Comparison of ENCODE assay signal across 24 mouse cellular contexts in genomic region chr14:48525055-48525454, GRCm38 (mm10).
"Had no signal": no experiment of that assay in that cellular context is flagged by ENCODE, and none has a peak within 500 bp of the region (broad histone marks: within the 10 kb centered on the region; RNA-seq: fewer than 3 reads in every experiment).

No protein-coding gene starts in this region.

- H3K27me3 ChIP-seq: intestine, embryonic 15.5 days; limb, embryonic 13.5 days had no signal

- H3K27ac ChIP-seq: gastrocnemius, adult 2 months; heart, adult 2 months; heart, embryonic 10.5 days; hindbrain, embryonic 10.5 days; hindbrain, embryonic 12.5 days; hindbrain, embryonic 14.5 days; intestine, embryonic 15.5 days; layer of hippocampus, adult 2 months; limb, embryonic 13.5 days; limb, embryonic 15.5 days; liver, embryonic 12.5 days; liver, embryonic 14.5 days had no signal

- H3K4me1 ChIP-seq: heart, embryonic 10.5 days; heart, embryonic 12.5 days; hindbrain, embryonic 10.5 days; hindbrain, embryonic 12.5 days; intestine, embryonic 15.5 days; limb, embryonic 13.5 days had no signal

- DNase-seq: gastrocnemius, adult 2 months; gastrocnemius, postnatal 10 days; gastrocnemius, postnatal 25 days; heart, adult 2 months; heart, postnatal 10 days; heart, postnatal 4 days; kidney, postnatal 10 days; kidney, postnatal 25 days; layer of hippocampus, postnatal 36 days; left cerebral cortex, postnatal 4 days had no signal

- ATAC-seq: hindbrain, embryonic 16.5 days; inflammation-experienced regulatory T-cells, adult 6 months; intestine, embryonic 15.5 days; intestine, postnatal 0 days; liver, embryonic 12.5 days had no signal

- H3K36me3 ChIP-seq: heart, embryonic 10.5 days; heart, embryonic 12.5 days; hindbrain, embryonic 10.5 days; hindbrain, embryonic 12.5 days; intestine, embryonic 15.5 days; limb, embryonic 13.5 days; limb, embryonic 15.5 days; liver, embryonic 12.5 days had no signal

- H3K4me2 ChIP-seq: heart, embryonic 12.5 days; hindbrain, embryonic 12.5 days; hindbrain, embryonic 14.5 days; intestine, embryonic 15.5 days; limb, embryonic 13.5 days; limb, embryonic 15.5 days; liver, embryonic 12.5 days had no signal

- H3K4me3 ChIP-seq: gastrocnemius, adult 2 months; heart, adult 2 months; heart, embryonic 10.5 days; heart, embryonic 12.5 days; hindbrain, embryonic 10.5 days; hindbrain, embryonic 12.5 days; intestine, embryonic 15.5 days; layer of hippocampus, adult 2 months; limb, embryonic 13.5 days; limb, embryonic 15.5 days; liver, embryonic 12.5 days had no signal

- H3K9me3 ChIP-seq: heart, embryonic 10.5 days; heart, embryonic 12.5 days; hindbrain, embryonic 10.5 days; hindbrain, embryonic 12.5 days; intestine, embryonic 15.5 days; limb, embryonic 13.5 days; limb, embryonic 15.5 days; liver, embryonic 12.5 days had no signal

- H3K9ac ChIP-seq: heart, embryonic 12.5 days; hindbrain, embryonic 12.5 days; hindbrain, embryonic 14.5 days; intestine, embryonic 15.5 days; limb, embryonic 13.5 days; limb, embryonic 15.5 days; liver, embryonic 12.5 days; liver, embryonic 14.5 days had no signal
